Comparison of ENCODE assay signal across 8 mouse cellular contexts in genomic region chrX:74245107-74245506, GRCm38 (mm10). TPM values are rescaled to one million over a fixed set of nuclear protein-coding genes. Genes with fewer than 3 reads are reported as not detected.
DNase-seq lines count a peak whose midpoint lies in the region; ATAC-seq and TF ChIP-seq lines count a peak whose summit lies in the region.

No protein-coding gene starts in this region.

- no peak for TF ChIP-seq CTCF in liver, adult 2 months (IDR thresholded peaks at IDR 0.05; ENCODE audit: low read depth, low read length)

- H3K36me3 ChIP-seq in liver, adult 2 months (ENCODE audit: control insufficient read depth, insufficient read depth, low read length): no peaks in the 10 kb centered on the region
- H3K36me3 ChIP-seq in embryonic facial prominence, embryonic 11.5 days (replicated peaks; ENCODE audit: control insufficient read depth, insufficient read depth, low read depth, low read length): peaks cover 8% of the 10 kb centered on the region
- peaks cover 33% of the 10 kb centered on the region for H3K36me3 ChIP-seq in intestine, embryonic 14.5 days (ENCODE audit: control insufficient read depth, insufficient read depth, low read length)
- peaks cover 30% of the 10 kb centered on the region for H3K36me3 ChIP-seq in neural tube, embryonic 12.5 days

- H3K27ac ChIP-seq in liver, adult 2 months (replicated peaks; ENCODE audit: insufficient read depth, low read depth, low read length): no peak overlapping the region
- H3K27ac ChIP-seq in embryonic facial prominence, embryonic 11.5 days (replicated peaks; ENCODE audit: low read depth, low read length): no peak overlapping the region; the same call in 1 of the 2 replicates
- peak overlapping the region; percentile 91 for H3K27ac ChIP-seq in intestine, embryonic 14.5 days (ENCODE audit: low read depth)
- no peak overlapping the region for H3K27ac ChIP-seq in neural tube, embryonic 12.5 days

- DNase-seq in liver, adult 2 months (ENCODE audit: extremely low read depth, low read depth, low spot score): no peak
- no peak for DNase-seq in liver
- DNase-seq in embryonic facial prominence, embryonic 11.5 days (ENCODE audit: low spot score): no peak
- DNase-seq in intestine, embryonic 14.5 days (ENCODE audit: low spot score): no peak
- no peak for DNase-seq in layer of hippocampus, postnatal 36 days
- no peak for DNase-seq in embryo, embryonic 11 days

- peaks cover 2% of the 10 kb centered on the region; the same call in 1 of the 2 replicates for H3K4me1 ChIP-seq in liver, adult 2 months (ENCODE audit: control insufficient read depth, insufficient read depth, low read length)
- no peaks in the 10 kb centered on the region for H3K4me1 ChIP-seq in embryonic facial prominence, embryonic 11.5 days (ENCODE audit: control insufficient read depth, insufficient read depth, low read length)
- H3K4me1 ChIP-seq in intestine, embryonic 14.5 days (replicated peaks; ENCODE audit: control insufficient read depth, insufficient read depth, low read length): no peaks in the 10 kb centered on the region; the same call in 1 of the 2 replicates
- H3K4me1 ChIP-seq in neural tube, embryonic 12.5 days: peaks cover 7% of the 10 kb centered on the region; the same call in 1 of the 2 replicates

- no peaks in the 10 kb centered on the region for H3K9me3 ChIP-seq in embryonic facial prominence, embryonic 11.5 days (replicated peaks; ENCODE audit: control insufficient read depth, low read length)
- no peaks in the 10 kb centered on the region for H3K9me3 ChIP-seq in intestine, embryonic 14.5 days (ENCODE audit: control insufficient read depth, low read length)
- H3K9me3 ChIP-seq in neural tube, embryonic 12.5 days: no peaks in the 10 kb centered on the region

- peak overlapping the region; percentile 48 for H3K4me2 ChIP-seq in embryonic facial prominence, embryonic 11.5 days (ENCODE audit: low read depth, low read length)
- peak overlapping the region; percentile 62 for H3K4me2 ChIP-seq in intestine, embryonic 14.5 days (ENCODE audit: low read length)
- H3K4me2 ChIP-seq in neural tube, embryonic 12.5 days (replicated peaks): peak overlapping the region; percentile 66

- ATAC-seq in embryonic facial prominence, embryonic 11.5 days (replicated peaks; ENCODE audit: insufficient number of reproducible peaks, low FRiP score, low TSS enrichment, low read depth): no peak
- no peak for ATAC-seq in intestine, embryonic 14.5 days (replicated peaks; ENCODE audit: low FRiP score, low TSS enrichment, low read depth)
- no peak for ATAC-seq in neural tube, embryonic 12.5 days (ENCODE audit: low FRiP score, low read depth)
- no peak for ATAC-seq in megakaryocyte progenitor cell, adult 5-6 weeks (replicated peaks; ENCODE audit: poor library complexity)

- no peak for TF ChIP-seq POLR2A in liver, adult 2 months (IDR thresholded peaks at IDR 0.05; ENCODE audit: extremely low read depth, insufficient read depth, low read length)

- H3K4me3 ChIP-seq in liver, adult 2 months (ENCODE audit: insufficient read depth, low read depth, low read length): peak overlapping the region; percentile 72
- H3K4me3 ChIP-seq in embryonic facial prominence, embryonic 11.5 days (ENCODE audit: low read depth, low read length): peak overlapping the region; percentile 60
- peak overlapping the region; percentile 59 for H3K4me3 ChIP-seq in intestine, embryonic 14.5 days (ENCODE audit: low read depth, low read length)
- H3K4me3 ChIP-seq in neural tube, embryonic 12.5 days: peak overlapping the region; percentile 56

- 68% methylated on average over 1 of the region's 1 CpGs for WGBS in liver, adult 2 months
- WGBS in embryonic facial prominence, embryonic 11.5 days: 27% methylated on average over 1 of the region's 1 CpGs
- WGBS in intestine, embryonic 14.5 days: 28% methylated on average over 1 of the region's 1 CpGs
- WGBS in neural tube, embryonic 12.5 days: 24% methylated on average over 1 of the region's 1 CpGs

- no peaks in the 10 kb centered on the region for H3K27me3 ChIP-seq in liver, adult 2 months (ENCODE audit: control insufficient read depth, insufficient read depth, low read length)
- no peaks in the 10 kb centered on the region for H3K27me3 ChIP-seq in embryonic facial prominence, embryonic 11.5 days (ENCODE audit: control insufficient read depth, insufficient read depth, low read length)
- H3K27me3 ChIP-seq in intestine, embryonic 14.5 days (replicated peaks; ENCODE audit: control insufficient read depth, insufficient read depth, low read length): no peaks in the 10 kb centered on the region
- H3K27me3 ChIP-seq in neural tube, embryonic 12.5 days (replicated peaks): no peaks in the 10 kb centered on the region

- no peaks in the 10 kb centered on the region for H3K79me2 ChIP-seq in liver, adult 2 months (ENCODE audit: control insufficient read depth, insufficient read depth, low read length)

- H3K9ac ChIP-seq in liver, adult 2 months (ENCODE audit: low read depth, low read length): no peak overlapping the region
- peak overlapping the region; percentile 76 for H3K9ac ChIP-seq in embryonic facial prominence, embryonic 11.5 days (replicated peaks; ENCODE audit: low read length)
- H3K9ac ChIP-seq in intestine, embryonic 14.5 days (ENCODE audit: low read length): peak overlapping the region; percentile 75
- H3K9ac ChIP-seq in neural tube, embryonic 12.5 days: peak overlapping the region; percentile 76

RNA-seq across cellular contexts. Expression of gene Flna, which starts 4.5 kb away (rescaled TPM):
- total RNA-seq in liver, adult 2 months (2014; rRNA removed): 34.8 and 47.3 TPM in 2 replicates
- 14.9 and 24.4 TPM in 2 replicates for polyA plus RNA-seq in liver, adult 2 months (2012; rRNA removed)
- 267 and 289 TPM in 2 replicates for polyA plus RNA-seq in embryonic facial prominence, embryonic 11.5 days (2014; fragmentation: Nextera tagmentation; extraction: Ambion mirVana)
- 495 and 548 TPM in 2 replicates for polyA plus RNA-seq in intestine, embryonic 14.5 days (2014; fragmentation: Nextera tagmentation; extraction: Ambion mirVana)
- polyA plus RNA-seq in neural tube, embryonic 12.5 days (2016; fragmentation: Nextera tagmentation; extraction: Ambion mirVana): 158 and 170 TPM in 2 replicates
- total RNA-seq in megakaryocyte progenitor cell, adult 5-6 weeks (2015): 158 and 196 TPM in 2 replicates
- total RNA-seq in megakaryocyte progenitor cell, adult 5-6 weeks (2017): 495 and 504 TPM in 2 replicates
- total RNA-seq in layer of hippocampus, postnatal 36 days (2021): 10 to 100 TPM; 75.2 to 93.2 TPM

RNA-seq across cellular contexts. Expression of gene Emd, which starts 9.4 kb away (rescaled TPM):
- 10.2 and 10.3 TPM in 2 replicates for total RNA-seq in liver, adult 2 months (2014; rRNA removed)
- 32.4 and 38.8 TPM in 2 replicates for polyA plus RNA-seq in liver, adult 2 months (2012; rRNA removed)
- polyA plus RNA-seq in embryonic facial prominence, embryonic 11.5 days (2014; fragmentation: Nextera tagmentation; extraction: Ambion mirVana): 29.3 and 31.8 TPM in 2 replicates
- polyA plus RNA-seq in intestine, embryonic 14.5 days (2014; fragmentation: Nextera tagmentation; extraction: Ambion mirVana): 30.4 and 30.7 TPM in 2 replicates
- polyA plus RNA-seq in neural tube, embryonic 12.5 days (2016; fragmentation: Nextera tagmentation; extraction: Ambion mirVana): 16.5 and 18.2 TPM in 2 replicates
- total RNA-seq in megakaryocyte progenitor cell, adult 5-6 weeks (2015): 77.1 and 82.8 TPM in 2 replicates
- total RNA-seq in megakaryocyte progenitor cell, adult 5-6 weeks (2017): 86.7 and 91.7 TPM in 2 replicates
- total RNA-seq in layer of hippocampus, postnatal 36 days (2021): 10 to 100 TPM; 33.0 to 35.6 TPM

RNA-seq across cellular contexts. Expression of gene Rpl10, which starts 25.5 kb away (rescaled TPM):
- total RNA-seq in liver, adult 2 months (2014; rRNA removed): 1,181 and 1,274 TPM in 2 replicates
- 968 and 1,030 TPM in 2 replicates for polyA plus RNA-seq in liver, adult 2 months (2012; rRNA removed)
- 846 and 890 TPM in 2 replicates for polyA plus RNA-seq in embryonic facial prominence, embryonic 11.5 days (2014; fragmentation: Nextera tagmentation; extraction: Ambion mirVana)
- polyA plus RNA-seq in intestine, embryonic 14.5 days (2014; fragmentation: Nextera tagmentation; extraction: Ambion mirVana): 990 and 1,020 TPM in 2 replicates
- polyA plus RNA-seq in neural tube, embryonic 12.5 days (2016; fragmentation: Nextera tagmentation; extraction: Ambion mirVana): 527 and 575 TPM in 2 replicates
- 3,920 and 4,047 TPM in 2 replicates for total RNA-seq in megakaryocyte progenitor cell, adult 5-6 weeks (2015)
- 1,333 and 1,759 TPM in 2 replicates for total RNA-seq in megakaryocyte progenitor cell, adult 5-6 weeks (2017)
- total RNA-seq in layer of hippocampus, postnatal 36 days (2021): 100 to 1,000 TPM; 191 to 202 TPM

RNA-seq across cellular contexts. Expression of gene Taz, which starts 36.6 kb away (rescaled TPM):
- total RNA-seq in liver, adult 2 months (2014; rRNA removed): 29.7 and 37.2 TPM in 2 replicates
- 48.8 and 53.9 TPM in 2 replicates for polyA plus RNA-seq in liver, adult 2 months (2012; rRNA removed)
- polyA plus RNA-seq in embryonic facial prominence, embryonic 11.5 days (2014; fragmentation: Nextera tagmentation; extraction: Ambion mirVana): 62.0 and 65.2 TPM in 2 replicates
- 60.6 and 67.6 TPM in 2 replicates for polyA plus RNA-seq in intestine, embryonic 14.5 days (2014; fragmentation: Nextera tagmentation; extraction: Ambion mirVana)
- 86.7 and 93.3 TPM in 2 replicates for polyA plus RNA-seq in neural tube, embryonic 12.5 days (2016; fragmentation: Nextera tagmentation; extraction: Ambion mirVana)
- total RNA-seq in megakaryocyte progenitor cell, adult 5-6 weeks (2015): 44.5 and 53.5 TPM in 2 replicates
- total RNA-seq in megakaryocyte progenitor cell, adult 5-6 weeks (2017): 25.8 and 31.0 TPM in 2 replicates
- 10 to 100 TPM; 64.5 to 65.9 TPM for total RNA-seq in layer of hippocampus, postnatal 36 days (2021)

RNA-seq across cellular contexts. Expression of gene Dnase1l1, which starts 37.0 kb away (rescaled TPM):
- total RNA-seq in liver, adult 2 months (2014; rRNA removed): 3.5 and 6.1 TPM in 2 replicates
- polyA plus RNA-seq in liver, adult 2 months (2012; rRNA removed): 4.9 and 5.5 TPM in 2 replicates
- 4.2 and 5.2 TPM in 2 replicates for polyA plus RNA-seq in embryonic facial prominence, embryonic 11.5 days (2014; fragmentation: Nextera tagmentation; extraction: Ambion mirVana)
- 10.1 and 10.6 TPM in 2 replicates for polyA plus RNA-seq in intestine, embryonic 14.5 days (2014; fragmentation: Nextera tagmentation; extraction: Ambion mirVana)
- 3.9 and 5.7 TPM in 2 replicates for polyA plus RNA-seq in neural tube, embryonic 12.5 days (2016; fragmentation: Nextera tagmentation; extraction: Ambion mirVana)
- total RNA-seq in megakaryocyte progenitor cell, adult 5-6 weeks (2015): 21.2 and 24.5 TPM in 2 replicates
- 7.1 and 17.4 TPM in 2 replicates for total RNA-seq in megakaryocyte progenitor cell, adult 5-6 weeks (2017)
- 1 to 10 TPM; 2.1 to 2.7 TPM for total RNA-seq in layer of hippocampus, postnatal 36 days (2021)
